Mouse (Mus musculus) heart, adult 9 months (tissue): ENCODE results near the gene Nhsl1.
"Not testable (repeated sequence)": the region's sequence is repeated elsewhere in the genome, so short reads cannot be mapped to it uniquely, and the experiment has no call there.

Source experiments
- DNase-seq, 2 experiments: peaks; one replicate each; pipeline ENCODE4 v3.0.0; 2022; ENCODE audit warnings: low spot score in 2 of 2

Nhsl1 gene

DNA sequence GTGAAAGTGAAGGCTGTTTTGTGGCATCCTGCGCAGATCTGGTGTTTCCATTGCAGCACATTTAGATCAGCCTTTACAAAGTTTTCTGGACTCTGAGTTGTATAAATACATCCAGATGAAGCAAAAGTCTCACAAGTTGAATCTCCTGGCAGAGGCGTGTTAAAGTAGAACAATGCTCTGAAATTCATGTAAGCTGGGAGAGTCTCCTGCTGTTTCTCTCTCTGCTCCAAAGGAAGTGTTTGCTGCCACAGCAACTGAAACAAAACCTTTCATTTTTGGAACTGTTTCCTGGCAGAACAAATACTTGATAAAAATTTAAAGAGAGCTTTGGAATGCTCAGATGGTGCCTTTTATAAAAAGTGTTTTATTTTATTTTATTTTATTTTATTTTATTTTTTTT is 118.8 kb downstream of the Nhsl1 start:
- no peak for DNase-seq

DNA sequence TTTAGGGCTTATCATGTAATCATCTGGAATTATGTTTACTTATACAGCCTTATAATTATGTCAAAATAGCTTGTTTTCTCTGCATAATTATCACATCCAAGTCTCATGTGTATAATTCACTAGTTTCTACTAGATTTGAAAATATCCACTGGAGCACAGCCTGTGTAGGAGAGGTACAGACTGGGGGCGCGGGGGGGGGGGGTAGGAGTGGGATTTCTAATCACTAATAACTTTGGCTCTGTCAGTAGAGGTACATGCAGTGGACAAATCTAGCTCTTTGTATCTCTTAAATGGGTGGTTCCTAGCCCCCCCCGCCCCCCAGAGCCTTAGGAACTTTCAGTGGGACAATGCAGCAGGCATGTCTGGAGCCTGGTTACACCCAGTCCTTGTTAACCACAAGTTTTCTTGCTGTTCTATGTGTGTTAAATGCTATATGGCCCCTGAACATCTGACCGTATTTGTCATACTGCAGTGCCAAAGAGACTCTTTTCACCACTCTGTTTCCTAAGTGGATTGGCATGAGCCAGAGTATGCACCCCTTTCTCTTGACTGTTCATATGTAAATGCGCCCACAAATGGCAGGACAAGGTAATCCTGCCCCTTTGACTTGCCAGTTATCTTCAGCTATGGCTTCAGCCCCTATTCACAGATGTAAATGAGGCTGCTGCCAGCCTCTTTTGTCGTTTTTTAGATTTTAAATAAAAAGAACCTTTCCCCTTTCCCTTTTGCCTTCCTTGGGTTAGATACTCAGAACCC is 127.0 kb downstream of the Nhsl1 start:
- DNase-seq = no peak

GRCm38 (mm10) chr10:18446359-18446820 is 127.6 kb downstream of the Nhsl1 start:
- DNase-seq = no peak

DNA sequence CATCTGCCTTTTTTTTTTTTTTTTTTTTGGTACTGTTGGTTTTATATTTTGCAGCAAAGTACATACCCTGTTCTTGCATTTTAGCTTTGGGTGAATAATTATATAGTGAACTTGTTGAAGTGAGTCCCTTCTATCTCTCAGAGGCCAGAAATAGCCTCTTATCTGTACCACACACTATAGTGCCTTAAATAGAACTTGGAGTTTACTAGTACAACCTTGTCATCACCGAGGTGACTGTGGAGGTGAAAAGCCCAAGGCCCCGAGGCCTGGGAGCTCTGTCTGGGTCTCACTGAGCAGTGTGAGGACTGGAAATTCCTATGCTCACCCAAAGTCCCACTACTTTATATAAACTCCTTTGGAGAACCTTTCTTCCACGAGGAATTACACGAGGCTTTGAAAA is 128.5 kb downstream of the Nhsl1 start:
- DNase-seq = peak; percentile 38 to 48

- not testable (repeated sequence) for DNase-seq
Observed at GRCm38 (mm10) chr10:18448896-18449295, 130.1 kb downstream of the Nhsl1 start.

DNA sequence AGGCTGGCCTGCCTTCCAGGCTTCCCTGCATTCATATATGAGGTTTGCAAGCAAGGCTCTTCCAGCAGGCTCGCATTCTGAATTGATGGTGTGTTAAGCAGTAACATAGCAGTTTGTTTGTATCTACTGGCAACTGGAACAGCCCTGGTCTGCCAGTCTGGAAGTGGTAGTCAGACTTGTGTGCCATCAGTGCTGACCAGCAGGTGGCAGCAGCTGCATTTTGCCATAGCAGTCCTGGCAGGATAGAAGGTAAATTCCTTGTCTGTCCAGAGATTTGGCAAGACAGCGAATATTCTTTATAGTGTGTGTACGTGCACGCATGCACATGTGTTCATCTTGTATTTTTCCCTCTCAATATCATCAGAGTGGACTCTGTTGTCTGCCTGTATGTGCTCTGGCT is 134.6 kb downstream of the Nhsl1 start:
- peak; percentile 70 to 84 for DNase-seq

DNA sequence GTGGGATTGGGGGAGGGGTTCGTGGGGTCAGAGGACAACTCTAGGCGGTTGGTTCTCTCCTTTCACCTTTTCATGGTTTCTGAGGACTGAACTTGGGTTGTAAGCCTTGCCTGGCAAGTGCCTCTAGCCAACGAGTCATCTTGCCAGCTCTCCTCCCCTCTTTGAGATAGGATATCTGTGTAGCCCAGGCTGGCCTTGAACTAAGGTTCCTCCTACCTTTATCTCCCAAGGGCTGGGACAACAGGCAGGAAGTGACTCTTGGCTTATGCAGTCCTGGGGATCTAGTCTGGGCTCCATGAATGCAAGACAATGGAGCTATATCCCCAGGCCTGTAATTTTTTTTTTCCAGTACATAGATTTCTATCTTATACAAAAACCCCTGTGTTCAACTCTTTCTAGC is 135.4 kb downstream of the Nhsl1 start:
- no peak for DNase-seq

GRCm38 (mm10) chr10:18455301-18455920 is 136.6 kb downstream of the Nhsl1 start:
- DNase-seq = no peak

- no peak for DNase-seq
Observed at GRCm38 (mm10) chr10:18457808-18458475, 139.2 kb downstream of the Nhsl1 start.

GRCm38 (mm10) chr10:18461336-18461735 is 142.6 kb downstream of the Nhsl1 start:
- DNase-seq = no peak

DNA sequence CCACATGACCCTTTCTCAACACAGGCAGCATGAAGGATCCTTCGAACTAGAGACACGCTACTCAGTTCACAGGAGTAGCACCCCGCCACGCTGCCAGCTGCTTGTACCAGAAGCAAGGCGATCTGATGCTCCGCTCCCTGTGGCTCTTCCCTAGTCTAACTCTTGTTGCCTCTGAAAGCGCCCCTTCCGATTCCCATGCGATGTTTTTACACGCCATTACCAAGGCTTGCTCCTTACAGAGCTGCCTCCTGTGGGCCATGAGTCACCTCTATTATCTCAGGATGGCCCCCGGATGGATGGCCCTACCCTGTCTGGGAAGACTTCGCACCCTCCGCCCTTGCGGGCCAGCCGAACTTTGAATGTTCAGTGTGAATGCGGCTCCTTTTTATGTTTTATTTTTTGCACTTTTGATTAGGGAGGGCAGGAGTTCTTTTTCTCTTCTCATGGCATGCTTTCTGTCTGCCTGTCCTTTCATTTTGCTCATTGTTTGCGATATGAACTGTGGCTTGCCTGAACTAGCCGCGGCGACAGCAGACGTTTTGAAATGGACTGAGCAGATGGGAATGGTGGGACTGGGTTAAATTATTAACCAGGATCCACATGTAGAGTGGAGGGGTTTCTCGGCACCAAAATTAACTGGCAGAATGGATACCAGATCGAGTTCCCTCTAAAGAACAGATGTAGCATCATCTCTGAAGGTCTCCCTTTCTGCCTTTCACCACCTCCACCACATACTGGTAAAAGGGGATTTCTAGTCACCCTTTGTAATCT is 144.5 kb downstream of the Nhsl1 start:
- no peak for DNase-seq

GRCm38 (mm10) chr10:18468396-18468795 is 149.6 kb downstream of the Nhsl1 start:
- no peak for DNase-seq

DNA sequence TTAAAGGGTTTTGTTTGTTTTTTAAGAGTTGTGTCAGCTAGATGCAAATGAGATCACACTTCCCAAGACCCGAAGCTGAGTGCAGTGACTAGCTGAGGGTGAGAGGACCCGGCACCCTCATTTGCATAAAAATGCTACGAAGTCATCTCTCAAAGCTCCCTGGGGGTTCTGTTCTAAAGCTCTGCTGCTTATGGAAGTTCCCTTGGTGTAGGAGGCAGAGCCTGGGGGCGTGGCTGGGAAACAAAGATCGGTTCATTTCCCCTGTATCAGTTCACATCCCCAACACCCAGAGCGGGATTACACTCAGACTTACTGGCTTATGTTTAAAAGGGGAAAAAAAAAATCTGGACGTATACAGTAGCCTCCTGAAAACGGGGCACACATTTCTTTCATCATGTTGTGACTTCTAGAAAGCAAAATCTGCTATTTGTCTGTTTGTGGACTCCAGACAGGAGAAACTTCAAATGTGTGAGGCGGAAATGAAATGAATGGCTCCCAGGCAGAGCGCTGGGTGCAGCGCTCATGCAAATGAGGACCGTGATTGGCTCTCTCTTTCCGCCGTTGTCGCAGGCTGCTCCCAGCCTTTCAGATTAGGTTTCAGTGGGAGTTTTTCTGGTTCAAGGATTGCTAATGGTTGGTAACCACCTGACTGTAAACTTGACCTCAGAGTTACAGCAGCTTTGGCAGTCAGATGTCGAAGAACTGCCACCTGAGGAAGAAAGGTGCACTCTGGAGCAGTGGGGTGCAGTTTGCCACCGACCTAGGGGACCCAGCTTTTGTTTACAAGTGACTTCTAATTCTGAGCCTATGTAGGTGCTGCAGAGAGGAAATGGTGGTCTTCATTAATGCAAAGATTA is 150.7 kb downstream of the Nhsl1 start:
- DNase-seq = no peak

DNA sequence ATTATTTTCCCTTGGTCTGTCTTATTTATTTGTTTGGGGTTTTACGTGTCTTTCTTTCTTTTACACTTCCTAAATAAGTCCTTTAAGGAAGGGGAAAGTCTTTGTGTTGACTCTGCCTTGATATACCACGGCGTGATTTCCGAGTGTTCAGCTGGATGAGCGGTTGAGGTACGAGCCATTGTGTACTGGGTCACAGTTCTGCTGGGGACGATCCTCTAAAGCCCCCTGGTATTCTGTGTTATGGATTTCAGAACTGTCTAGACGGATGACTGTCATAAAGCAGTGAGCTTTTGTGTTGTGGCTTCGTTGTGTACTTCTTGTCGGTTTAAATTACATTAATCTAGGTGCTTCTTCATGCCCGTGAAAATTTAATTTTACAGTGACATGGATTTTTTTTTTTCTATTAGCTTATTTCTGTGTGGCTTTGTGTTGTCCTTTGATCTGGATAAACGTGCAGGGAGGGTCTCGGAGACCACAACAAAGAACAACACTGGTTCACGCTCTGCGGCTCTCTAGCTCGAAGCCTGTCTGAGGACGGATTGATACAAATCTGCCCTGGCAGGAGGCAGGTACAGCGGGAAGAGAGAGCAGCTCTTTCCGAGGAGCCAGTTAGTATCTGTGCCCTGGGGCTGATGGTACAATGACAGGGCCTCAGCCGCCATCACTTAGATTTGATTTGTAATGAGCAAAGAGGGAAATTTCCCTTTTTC is 151.7 kb downstream of the Nhsl1 start:
- DNase-seq = no peak

DNA sequence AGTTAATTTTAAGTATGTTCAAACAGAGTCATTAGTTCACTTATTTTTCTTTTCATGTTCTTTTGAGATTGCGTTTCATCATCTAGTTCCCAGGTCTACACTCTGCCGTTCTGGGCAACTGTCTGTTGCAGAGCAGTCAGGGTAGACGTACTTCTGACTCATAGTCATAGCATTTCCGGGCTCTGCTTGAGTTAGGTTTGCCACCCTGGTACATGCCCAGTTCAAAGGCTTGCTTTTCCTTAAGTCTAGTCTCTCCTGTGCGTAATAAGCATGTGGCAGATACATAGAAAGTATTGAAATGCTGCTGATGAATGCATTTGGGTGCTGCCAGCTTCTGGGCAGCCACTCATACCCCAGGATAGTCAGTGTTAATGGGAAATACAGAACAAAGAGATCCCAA is 152.9 kb downstream of the Nhsl1 start:
- DNase-seq = no peak

- DNase-seq = no peak
Observed at GRCm38 (mm10) chr10:18475126-18475525, 156.3 kb downstream of the Nhsl1 start.

GRCm38 (mm10) chr10:18478294-18478693 is 159.5 kb downstream of the Nhsl1 start:
- no peak for DNase-seq

DNA sequence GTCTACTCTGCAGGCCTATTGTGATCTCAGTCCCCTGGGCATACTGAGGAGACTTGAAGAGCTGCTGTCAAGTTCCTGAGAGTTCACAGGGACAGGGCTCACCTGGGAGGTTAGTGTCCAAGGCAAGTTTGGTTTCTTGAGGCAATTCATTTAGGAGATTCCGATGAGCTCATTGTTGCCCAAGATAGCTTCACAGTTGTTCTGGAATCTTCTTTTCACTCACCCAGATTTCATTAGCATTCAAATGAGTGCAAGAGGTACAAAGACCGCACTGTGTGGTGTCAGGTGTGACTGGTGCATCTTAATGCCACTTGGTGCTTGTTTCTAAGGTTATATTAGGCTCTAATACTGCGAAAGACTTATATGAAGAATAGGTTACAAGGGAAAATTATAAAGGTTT is 160.5 kb downstream of the Nhsl1 start:
- DNase-seq = no peak

DNA sequence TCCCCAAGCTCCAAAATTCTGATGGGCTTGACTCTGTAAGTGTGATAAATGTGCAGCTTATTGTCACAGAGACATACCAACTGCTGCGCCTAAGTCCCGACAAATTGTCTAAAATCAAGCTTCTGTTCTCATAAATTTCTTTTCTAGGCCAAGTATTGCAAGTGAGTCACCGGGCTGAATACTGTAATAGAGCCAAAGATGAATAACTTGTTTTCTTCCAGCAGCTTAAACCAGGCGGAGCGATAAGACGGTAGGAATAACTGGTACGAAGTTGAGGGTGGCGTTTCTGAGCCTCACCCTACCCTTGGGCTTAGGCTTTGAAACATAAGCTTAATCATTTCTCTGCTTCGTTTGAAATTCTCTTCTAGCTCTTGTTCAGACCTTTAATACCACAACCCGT is 162.1 kb downstream of the Nhsl1 start:
- peak in 1 of 2 experiments; percentile 39 for DNase-seq

DNA sequence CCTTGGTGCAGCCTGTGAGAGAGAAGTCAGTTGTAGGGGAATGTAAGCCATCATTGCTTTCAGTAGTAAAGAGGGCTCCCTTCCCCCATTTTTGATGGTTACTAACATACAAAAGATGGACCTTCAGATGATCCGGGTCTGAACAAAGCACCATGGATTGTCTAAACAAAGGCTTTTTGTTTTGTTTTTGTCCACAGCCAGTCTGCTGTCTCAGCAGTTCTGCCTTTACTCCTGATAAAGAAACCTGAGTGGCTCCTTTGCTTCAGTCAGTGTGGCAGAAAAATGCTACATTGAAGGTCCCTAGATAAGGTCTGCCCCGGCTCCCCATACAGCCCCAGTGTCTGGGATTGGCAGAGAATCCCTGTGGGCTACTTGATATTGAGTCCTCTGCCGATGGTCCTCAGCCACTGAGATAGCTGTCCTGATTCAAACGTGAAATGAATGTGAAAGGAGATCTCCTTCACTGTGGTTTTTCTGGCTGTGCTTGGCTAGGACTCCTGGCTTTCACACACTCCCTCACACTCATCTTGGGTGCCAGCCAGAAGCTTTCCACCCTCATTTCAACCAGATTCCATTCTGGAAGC is 163.9 kb downstream of the Nhsl1 start:
- peak in 1 of 2 experiments; percentile 37 for DNase-seq
